Mouse (Mus musculus): ENCODE data around the gene Sox30. TPM values are rescaled to one million over a fixed set of nuclear protein-coding genes. Genes with fewer than 3 reads are reported as not detected.

Sox30 gene
- polyA plus RNA-seq, 1 experiment from 2014 or later: 0.18 TPM

DNA sequence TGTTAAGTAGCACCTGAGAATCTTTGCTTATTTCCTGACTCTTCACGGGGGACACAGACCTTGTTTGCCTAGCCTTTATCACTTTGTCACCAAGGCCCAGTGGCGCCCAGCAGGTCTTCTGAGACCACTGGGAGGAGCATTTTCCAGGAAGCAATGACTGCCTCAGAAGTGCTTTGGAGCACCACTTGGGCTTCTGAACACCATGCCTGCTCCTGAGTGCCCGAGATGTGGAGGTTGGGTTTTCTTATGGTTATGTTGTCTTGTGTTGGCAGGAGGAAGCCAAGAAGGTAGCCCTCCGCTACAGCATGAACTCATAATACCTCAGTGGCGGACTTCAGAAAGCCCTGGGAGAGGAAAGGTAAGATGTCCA lies 80.5 kb downstream of the Sox30 start:
- Histone ChIP-seq H3K9ac (no peak overlapping the region), H3K27me3 (replicated peaks) (no peaks in the 10 kb centered on the region), H3K4me2 (replicated peaks) (no peak overlapping the region), H3K27ac (no peak overlapping the region), H3K4me3 (replicated peaks) (no peak overlapping the region), H3K9me3 (no peaks in the 10 kb centered on the region), H3K36me3 (no peaks in the 10 kb centered on the region), H3K4me1 (replicated peaks) (peaks cover 10% of the 10 kb centered on the region)
- 67% methylated on average over 5 of the region's 5 CpGs for WGBS
- no peak for ATAC-seq

DNA sequence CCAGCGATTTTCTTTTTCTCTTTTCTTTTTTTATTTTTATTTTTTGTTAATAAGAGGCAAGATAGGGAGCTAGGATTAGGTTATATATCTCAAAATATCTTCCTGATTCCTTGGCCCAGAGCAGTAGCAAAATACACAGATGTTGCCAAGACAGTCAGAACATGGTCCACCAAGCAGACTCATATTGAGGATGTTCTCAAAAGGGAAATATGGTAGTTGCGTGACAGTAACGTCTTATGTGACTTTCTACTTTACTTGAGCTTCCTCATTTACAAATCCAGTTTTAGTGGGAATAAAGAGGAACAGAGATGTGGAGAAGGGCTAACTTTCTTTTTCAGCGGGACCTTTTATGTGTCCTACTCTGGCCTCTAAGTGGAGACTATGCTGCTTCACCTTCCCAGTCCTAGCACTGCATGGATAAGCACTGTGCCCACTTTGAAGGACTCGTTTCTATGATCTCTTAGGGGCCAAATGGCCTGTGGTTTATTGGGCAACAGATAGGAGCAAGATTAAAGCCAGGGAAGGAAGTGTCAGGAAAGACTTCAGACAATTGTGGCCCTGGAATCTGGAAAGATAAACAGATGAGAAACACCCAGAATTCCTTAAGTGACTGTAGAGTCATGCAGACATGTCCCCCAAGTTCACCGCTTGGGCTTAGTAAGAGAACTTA lies 81.8 kb downstream of the Sox30 start:
- no peak overlapping the region for H3K4me3 ChIP-seq (replicated peaks)
- no peak overlapping the region for H3K27ac ChIP-seq
- H3K36me3 ChIP-seq: 0 out of 2 replicates have a peak, but pooled peaks cover 5% of the 10 kb centered on the region
- no peak overlapping the region for H3K9ac ChIP-seq
- no peak overlapping the region for H3K4me2 ChIP-seq (replicated peaks)
- H3K4me1 ChIP-seq (replicated peaks): peaks cover 21% of the 10 kb centered on the region
- 52% methylated on average over 6 of the region's 6 CpGs for WGBS
- H3K27me3 ChIP-seq (replicated peaks): no peaks in the 10 kb centered on the region
- H3K9me3 ChIP-seq: no peaks in the 10 kb centered on the region
- no peak for ATAC-seq

GRCm38 (mm10) chr11:46062569-46062968 lies 82.5 kb downstream of the Sox30 start:
- WGBS: 63% methylated on average over 4 of the region's 4 CpGs
- H3K36me3 ChIP-seq: 0 out of 2 replicates have a peak, but pooled peaks cover 5% of the 10 kb centered on the region
- H3K9me3 ChIP-seq: no peaks in the 10 kb centered on the region
- ATAC-seq: no peak
- H3K9ac ChIP-seq: no peak overlapping the region
- no peak overlapping the region for H3K4me3 ChIP-seq (replicated peaks)
- H3K4me1 ChIP-seq (replicated peaks): peaks cover 21% of the 10 kb centered on the region
- H3K4me2 ChIP-seq (replicated peaks): 0 out of 2 replicates have a peak overlapping the region, but pooled peaks have one; percentile 6
- H3K27me3 ChIP-seq (replicated peaks): no peaks in the 10 kb centered on the region
- no peak overlapping the region for H3K27ac ChIP-seq

- 0 out of 2 replicates have a peak overlapping the region, but pooled peaks have one; percentile 6 for H3K4me2 ChIP-seq (replicated peaks)
- no peak overlapping the region for H3K4me3 ChIP-seq (replicated peaks)
- peaks cover 21% of the 10 kb centered on the region for H3K4me1 ChIP-seq (replicated peaks)
- H3K36me3 ChIP-seq: 0 out of 2 replicates have a peak, but pooled peaks cover 5% of the 10 kb centered on the region
- no peak for ATAC-seq
- no peak overlapping the region for H3K9ac ChIP-seq
- H3K9me3 ChIP-seq: no peaks in the 10 kb centered on the region
- WGBS: 55% methylated on average over 9 of the region's 9 CpGs
- no peaks in the 10 kb centered on the region for H3K27me3 ChIP-seq (replicated peaks)
- peak overlapping the region; percentile 22 for H3K27ac ChIP-seq
Measured at GRCm38 (mm10) chr11:46062993-46063731, 83.1 kb downstream of the Sox30 start.

DNA sequence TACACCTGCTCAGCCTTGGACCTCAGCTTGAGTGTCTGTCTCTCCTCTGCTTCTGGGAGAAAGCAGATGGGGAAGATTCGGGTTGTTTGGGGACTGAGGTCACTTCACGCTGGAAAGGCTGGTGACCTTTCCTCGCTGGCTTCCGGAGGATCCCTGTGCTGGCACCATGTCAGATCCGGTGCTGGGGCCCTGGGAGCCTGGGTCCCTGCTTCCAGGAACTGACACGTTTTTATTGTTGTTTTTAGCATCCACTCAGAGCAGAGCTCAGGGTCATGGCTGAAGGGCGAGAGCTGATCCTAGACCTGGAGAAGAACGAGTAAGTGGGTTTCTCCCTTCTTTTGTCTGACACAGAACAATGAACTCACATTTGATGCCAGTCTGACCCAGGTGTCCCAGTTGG lies 84.7 kb downstream of the Sox30 start:
- 54% methylated on average over 8 of the region's 8 CpGs for WGBS
- Histone ChIP-seq H3K36me3 (0 out of 2 replicates have a peak, but pooled peaks cover 5% of the 10 kb centered on the region), H3K4me1 (replicated peaks) (peaks cover 33% of the 10 kb centered on the region), H3K9ac (no peak overlapping the region), H3K27ac (peak overlapping the region; percentile 81), H3K4me2 (replicated peaks) (no peak overlapping the region), H3K27me3 (replicated peaks) (no peaks in the 10 kb centered on the region), H3K9me3 (no peaks in the 10 kb centered on the region), H3K4me3 (replicated peaks) (no peak overlapping the region)
- ATAC-seq: no peak

DNA sequence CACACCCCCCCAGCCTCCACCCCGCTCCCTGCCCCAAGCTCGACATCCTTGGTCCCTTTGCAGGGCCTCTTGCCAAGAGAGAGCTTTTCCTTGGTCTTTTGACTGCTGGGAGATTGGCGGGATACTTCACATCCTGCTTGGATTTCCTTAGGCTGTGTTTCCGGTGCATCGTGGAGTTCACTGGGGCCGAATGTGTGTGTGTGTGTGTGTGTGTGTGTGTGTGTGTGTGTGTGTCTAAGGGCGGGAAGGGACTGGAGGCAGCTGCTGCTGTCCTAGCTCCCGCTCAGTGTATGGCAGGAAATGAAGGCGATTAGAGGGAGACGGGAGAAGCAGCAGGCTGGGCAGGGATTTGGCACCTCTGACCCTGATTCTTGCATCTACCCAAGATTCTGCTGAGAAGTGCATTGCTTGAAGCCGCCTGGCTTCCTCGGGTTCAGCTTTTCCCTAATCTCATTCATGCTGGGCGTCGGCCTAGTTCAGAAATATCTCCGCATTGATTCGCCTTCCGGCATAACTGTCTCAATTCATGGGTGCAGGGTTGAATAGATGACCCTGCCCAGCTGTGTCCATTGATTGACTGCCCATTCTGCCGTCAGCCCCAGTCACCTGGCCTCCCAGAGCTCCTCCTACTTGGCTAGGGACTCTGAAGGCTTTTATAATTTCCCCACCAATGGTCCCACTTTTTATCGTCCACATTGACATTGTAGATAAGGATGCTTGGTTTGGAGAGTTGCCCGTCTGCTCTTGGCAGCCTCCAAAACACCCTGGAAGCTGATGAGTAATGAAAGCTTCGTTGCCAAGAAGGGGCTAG lies 85.3 kb downstream of the Sox30 start:
- Histone ChIP-seq H3K4me2 (replicated peaks) (no peak overlapping the region), H3K27me3 (replicated peaks) (no peaks in the 10 kb centered on the region), H3K4me1 (replicated peaks) (peaks cover 38% of the 10 kb centered on the region), H3K9me3 (no peaks in the 10 kb centered on the region), H3K4me3 (replicated peaks) (no peak overlapping the region), H3K9ac (no peak overlapping the region), H3K27ac (peak overlapping the region; percentile 81), H3K36me3 (0 out of 2 replicates have a peak, but pooled peaks cover 5% of the 10 kb centered on the region)
- WGBS: 36% methylated on average over 21 of the region's 21 CpGs
- peak; percentile 72 for ATAC-seq

Other genes with a start within 250 kb of the Sox30 start
- 102 and 106 TPM in 2 replicates for gene Clint1, start 128.3 kb upstream of the Sox30 start, polyA plus RNA-seq (2015; fragmentation: Nextera tagmentation; extraction: Ambion mirVana)
- 5.6 and 6.7 TPM in 2 replicates for gene Lsm11, start 35.4 kb upstream of the Sox30 start, polyA plus RNA-seq (2015; fragmentation: Nextera tagmentation; extraction: Ambion mirVana)
- 13.3 and 13.4 TPM in 2 replicates for gene Thg1l, start 24.8 kb upstream of the Sox30 start, polyA plus RNA-seq (2015; fragmentation: Nextera tagmentation; extraction: Ambion mirVana)
- 5.2 and 7.3 TPM in 2 replicates for gene Gm12166, start 72.0 kb downstream of the Sox30 start, polyA plus RNA-seq (2015; fragmentation: Nextera tagmentation; extraction: Ambion mirVana)
- gene Adam19, start 75.7 kb downstream of the Sox30 start, polyA plus RNA-seq (2015; fragmentation: Nextera tagmentation; extraction: Ambion mirVana): 16.5 and 16.6 TPM in 2 replicates
- gene Nipal4, start 186.2 kb downstream of the Sox30 start, polyA plus RNA-seq (2015; fragmentation: Nextera tagmentation; extraction: Ambion mirVana): 3.1 and 3.6 TPM in 2 replicates